Mouse (Mus musculus) heart, adult 8-10 months (tissue): ENCODE results near the gene Efna5. TPM values are rescaled to one million over a fixed set of nuclear protein-coding genes. Genes with fewer than 3 reads are reported as not detected.

Experiments
- DNase-seq: peaks from one replicate; pipeline ENCODE4 v3.0.0; 2022; ENCODE audit warnings: low spot score
- total RNA-seq, 4 experiments: library from RNA; stranded (reverse); gene quantifications; 2 replicates each; pipeline ENCODE4 v1.2.4; 2022

Efna5 gene
- total RNA-seq: 10 to 100 TPM; 17.4 to 20.1 (median 19.1) TPM

GRCm38 (mm10) chr17:62881176-62881790, at the start of gene Efna5:
Gene Efna5 (minus strand): TSS chr17:62881317.
- DNase-seq: no peak

GRCm38 (mm10) chr17:62915304-62915703, 34.2 kb upstream of the Efna5 start:
- DNase-seq: no peak

GRCm38 (mm10) chr17:62905692-62906445, 24.8 kb upstream of the Efna5 start:
- DNase-seq: no peak

DNA sequence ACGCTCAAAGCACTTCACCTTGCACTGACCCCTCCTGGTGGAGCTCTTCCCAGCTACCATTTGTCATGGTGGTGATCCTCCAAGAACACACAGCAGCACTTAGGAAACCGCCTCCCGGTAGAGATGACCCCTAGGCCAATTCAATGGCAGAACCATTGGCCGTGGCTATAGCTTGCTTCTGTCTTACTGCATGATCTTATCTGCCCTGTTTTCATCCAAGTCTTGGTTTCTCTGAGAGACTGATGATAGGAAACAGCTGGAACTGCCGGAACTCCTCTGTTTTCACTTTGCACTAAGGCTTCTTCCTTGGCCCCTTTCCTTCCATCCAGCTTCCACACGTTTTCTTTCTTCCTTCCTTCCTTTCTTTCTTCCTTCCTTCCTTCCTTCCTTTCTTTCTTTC, 17.9 kb upstream of the Efna5 start:
- DNase-seq: no peak

GRCm38 (mm10) chr17:62889991-62890390, 8.9 kb upstream of the Efna5 start:
- no peak for DNase-seq

DNA sequence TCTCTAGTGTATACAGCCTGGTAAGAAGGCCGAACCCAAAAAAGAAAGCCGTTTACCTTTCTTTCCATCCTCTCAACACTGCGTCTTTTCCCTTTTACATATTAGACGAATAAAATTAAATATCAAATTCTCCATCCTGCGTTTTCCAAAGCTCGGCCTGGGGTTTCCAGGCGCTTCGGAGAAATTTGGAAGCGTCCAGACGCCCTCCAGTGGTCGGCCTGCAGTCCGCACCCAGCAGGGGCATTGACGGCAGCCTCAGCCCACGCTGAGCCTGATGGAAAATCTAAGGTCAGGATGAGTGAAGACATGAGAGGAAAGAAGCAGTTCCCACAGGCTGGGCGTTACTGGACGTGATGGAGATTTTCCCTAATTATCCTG, 3.0 kb upstream of the Efna5 start:
- peak; percentile 68 for DNase-seq

DNA sequence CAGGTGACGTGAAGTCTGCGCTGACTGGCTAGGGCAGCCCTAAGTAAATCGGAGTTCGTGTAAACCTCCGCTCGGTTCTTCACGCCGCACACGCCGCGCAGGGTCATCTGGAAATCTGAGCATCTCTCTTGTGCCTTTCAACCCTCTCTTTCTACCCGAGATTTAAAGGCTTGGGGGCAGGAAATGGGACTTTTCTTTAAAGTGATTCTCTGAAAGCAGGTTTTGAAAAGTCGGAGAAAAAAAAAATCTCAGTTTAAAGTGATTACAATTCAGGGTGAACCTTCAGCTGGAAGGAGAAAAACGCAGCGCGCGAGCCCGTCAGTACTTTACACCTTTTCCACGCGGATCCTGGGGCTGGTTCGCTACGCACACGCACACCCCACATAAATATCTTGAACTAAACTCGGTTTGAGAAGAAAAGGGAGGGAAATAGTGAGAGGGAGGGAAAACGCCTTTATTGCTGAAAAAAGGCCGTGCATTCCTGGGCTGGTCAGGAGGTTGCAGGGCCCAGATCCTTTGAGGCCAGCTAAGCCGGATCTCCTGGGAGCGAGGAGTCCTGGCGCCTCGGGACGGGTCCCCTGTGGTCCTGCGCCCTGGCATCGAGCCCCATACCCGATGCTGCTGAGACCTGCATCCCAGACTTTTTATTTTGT, 2.5 kb upstream of the Efna5 start:
- no peak for DNase-seq

DNA sequence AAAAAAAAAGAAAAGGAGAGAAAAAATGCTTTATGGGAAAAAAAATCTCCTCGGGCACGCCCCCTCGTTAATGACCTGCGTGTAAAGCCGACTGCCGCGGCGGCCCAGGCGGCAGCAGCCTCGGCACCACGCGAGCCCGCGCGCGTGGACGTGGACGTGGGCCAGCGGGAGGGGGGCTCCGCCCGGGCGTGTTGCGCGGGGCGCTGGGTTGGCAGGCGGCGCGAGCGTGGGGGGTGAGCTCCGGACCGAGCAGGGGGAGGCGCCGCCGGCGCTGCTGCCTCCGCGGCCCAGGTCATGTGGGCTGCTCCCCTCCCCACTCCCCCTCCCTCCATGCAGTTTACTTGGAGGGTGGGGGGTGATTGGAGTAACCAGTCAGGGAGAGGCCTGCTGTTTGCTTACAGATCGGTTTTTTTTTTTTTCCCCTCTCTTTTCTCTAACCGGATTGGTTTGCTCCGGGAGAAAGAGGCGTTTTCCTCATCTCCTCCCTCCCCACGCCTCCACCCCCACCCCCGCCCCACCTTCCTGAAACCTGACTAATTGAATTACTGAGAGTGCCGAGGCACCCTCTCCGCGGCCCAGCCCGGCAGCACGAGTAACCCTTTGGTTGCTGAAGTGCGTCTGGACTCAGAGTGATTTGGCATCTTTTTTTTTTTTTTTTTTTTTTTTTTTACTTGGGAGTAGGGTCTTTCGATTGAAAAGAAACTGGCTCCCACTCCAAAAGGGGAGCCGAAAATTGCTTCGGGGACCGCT, 1.8 kb upstream of the Efna5 start:
- DNase-seq: peak; percentile 73

DNA sequence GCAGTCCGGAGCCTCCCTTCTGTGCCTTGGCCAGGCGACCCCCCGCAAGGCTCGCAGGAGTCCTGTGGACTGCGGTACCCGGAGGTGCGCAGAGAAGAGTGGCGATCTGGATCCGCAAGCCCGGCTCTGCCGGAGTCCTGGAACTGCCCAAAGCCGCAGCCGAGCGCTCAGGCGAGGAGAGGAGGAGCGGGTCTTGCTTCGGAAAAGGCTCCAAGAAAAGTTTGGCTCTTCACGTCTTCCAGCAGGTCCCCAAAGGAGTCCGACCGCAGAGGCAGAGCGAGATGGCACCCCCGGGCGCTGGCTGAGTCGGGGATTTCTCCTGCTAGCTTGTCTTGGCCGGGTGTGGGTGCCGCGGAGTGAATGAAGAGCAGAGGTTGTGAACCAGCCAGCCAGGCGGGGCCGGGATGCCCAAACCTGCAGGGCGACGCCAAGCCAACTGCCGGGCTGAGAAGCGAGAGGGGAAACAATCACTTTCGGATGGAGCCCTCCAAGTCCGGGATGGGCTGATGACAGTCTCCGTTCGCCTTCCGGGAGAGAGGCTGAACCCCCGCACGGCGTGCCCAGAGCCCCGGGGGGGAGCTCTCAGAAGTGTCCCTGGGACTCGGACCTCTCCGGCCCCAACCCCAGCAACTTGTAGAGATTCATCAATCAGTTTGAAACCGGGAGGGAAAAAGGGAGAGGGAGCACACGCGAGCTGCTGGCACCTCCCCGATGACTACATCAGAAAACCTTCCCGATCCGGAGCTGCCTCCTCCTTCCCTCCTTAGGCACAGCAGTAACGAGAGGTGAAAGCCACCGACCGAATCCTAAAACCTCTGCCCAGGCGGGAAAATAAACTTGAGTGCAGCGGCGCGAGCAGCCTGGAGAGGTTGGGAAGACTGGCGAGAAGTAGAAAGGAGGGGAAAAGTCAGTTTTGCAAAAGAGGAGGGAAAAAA, 941 bp upstream of the Efna5 start:
- DNase-seq: peak; percentile 33

DNA sequence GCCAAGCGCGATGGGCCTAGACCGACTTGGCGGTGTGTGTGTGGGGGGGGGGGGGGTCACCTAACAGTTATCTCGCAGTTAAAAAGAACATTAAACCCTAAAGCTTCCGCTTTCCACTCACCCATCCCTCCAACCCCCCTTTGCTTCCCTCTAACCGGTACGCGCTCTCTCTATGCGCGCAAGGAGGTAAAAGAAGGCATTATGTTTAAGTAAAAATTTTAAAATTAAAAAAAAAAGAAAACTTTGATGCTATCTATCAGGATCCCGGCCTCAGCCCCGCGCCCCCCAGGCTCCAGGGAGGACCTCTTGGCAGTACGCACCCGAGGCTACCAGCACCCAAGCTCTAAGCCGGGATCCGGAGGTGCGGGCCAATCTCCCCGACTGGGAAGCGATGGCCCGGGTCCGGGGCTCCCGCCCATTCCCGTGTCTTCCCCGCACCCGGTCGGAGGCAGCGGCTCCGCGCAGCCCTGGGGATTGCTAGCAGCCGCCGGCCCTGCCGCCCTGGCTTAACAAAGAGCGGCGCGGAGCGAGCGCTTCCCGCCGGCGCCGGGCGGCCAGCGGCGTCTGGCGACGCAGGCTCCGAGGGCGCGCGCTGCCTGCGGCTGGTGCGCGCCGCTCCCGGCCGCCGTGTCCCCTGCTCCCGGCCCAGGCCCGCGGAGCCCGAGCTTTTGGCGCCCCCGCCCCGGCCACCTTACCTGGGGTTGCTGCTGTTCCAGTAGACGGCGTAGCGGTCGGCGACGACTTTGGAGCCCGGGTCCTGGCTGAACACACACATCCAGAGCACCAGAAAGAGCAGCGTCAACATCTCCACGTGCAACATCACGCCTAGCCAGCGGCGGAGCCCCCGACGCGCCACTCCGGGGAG, 574 bp downstream of the Efna5 start:
- no peak for DNase-seq

- DNase-seq: no peak
These were observed 1.4 kb downstream of the Efna5 start for GRCm38 (mm10) chr17:62879526-62880310.

DNA sequence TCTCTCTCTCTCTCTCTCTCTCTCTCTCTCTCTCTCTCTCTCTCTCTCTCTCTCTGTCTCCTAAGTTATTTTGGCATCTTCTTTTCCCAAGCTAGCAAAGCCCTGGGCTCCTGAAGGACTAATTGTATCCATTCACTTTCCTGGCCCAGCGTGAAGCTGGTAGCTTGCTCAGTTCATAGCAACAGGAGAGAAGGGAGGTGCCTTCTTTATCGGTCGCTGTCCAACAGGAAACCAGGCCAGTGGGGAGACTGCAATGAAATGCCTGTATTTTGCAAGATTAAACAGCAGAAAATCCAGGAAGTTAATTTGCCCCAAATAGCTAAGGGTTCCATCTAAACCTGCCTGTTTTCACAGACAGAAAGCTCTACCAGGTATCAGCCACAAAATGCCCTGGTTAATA, 5.4 kb downstream of the Efna5 start:
- no peak for DNase-seq

DNA sequence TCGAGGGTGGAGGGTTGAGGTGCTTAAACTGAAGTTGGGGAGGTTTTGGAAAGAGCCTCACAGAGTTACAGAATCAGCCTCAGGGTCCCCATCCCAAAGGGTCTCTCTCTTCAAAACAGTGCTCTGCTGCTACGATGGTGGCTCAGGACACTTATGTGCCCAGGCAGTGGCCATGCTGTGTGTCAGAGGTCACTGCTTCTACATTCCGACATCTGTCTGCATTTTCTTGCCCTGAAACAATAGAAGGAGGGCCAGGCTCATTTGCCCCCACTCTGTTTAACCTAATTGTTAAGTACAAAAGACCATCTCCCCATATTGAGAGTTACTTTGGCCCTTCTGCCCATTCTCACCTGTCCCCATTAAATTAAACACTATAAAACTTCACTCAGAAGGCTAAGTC, 9.2 kb downstream of the Efna5 start:
- no peak for DNase-seq

DNA sequence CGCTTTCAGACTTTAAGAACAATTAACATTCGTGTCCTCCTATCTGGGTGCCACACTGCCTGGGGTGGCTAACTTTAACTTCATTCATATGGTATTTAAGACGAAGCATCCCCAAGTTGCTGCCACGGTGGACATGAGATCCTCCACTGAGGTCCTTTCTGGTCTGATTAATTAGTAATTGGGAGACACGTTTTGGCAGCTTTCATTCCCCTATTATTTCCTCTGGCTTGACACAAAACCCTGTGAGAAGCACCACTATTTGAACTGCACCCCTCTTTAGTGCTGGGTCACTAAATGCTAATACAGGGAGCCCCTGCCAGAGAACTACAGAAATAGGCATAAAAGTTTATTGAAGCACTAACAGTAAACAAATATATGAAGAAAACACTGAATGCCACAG, 9.9 kb downstream of the Efna5 start:
- DNase-seq: no peak

- DNase-seq: no peak
These were observed 10.7 kb downstream of the Efna5 start for GRCm38 (mm10) chr17:62870446-62870845.

DNA sequence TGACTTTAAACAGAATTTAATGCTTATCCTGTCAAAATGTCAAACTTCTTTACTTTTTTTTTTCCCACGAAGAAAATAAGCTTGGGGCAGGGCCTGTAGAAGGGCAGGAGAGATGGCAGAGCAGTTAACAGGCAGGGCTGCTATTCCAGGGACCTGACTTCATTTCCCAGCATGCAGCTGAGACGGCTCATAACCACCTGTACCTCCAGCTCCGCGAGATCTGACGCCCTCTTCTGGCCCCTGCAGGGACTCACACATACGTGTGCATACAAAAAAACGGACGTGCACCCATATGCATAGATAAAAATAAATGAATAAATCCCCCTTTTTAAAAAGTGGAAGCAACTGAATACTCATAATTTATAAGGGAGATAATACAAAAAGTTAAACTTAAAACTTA, 16.2 kb downstream of the Efna5 start:
- no peak for DNase-seq

- DNase-seq: no peak
These were observed 18.1 kb downstream of the Efna5 start for GRCm38 (mm10) chr17:62863004-62863403.

DNA sequence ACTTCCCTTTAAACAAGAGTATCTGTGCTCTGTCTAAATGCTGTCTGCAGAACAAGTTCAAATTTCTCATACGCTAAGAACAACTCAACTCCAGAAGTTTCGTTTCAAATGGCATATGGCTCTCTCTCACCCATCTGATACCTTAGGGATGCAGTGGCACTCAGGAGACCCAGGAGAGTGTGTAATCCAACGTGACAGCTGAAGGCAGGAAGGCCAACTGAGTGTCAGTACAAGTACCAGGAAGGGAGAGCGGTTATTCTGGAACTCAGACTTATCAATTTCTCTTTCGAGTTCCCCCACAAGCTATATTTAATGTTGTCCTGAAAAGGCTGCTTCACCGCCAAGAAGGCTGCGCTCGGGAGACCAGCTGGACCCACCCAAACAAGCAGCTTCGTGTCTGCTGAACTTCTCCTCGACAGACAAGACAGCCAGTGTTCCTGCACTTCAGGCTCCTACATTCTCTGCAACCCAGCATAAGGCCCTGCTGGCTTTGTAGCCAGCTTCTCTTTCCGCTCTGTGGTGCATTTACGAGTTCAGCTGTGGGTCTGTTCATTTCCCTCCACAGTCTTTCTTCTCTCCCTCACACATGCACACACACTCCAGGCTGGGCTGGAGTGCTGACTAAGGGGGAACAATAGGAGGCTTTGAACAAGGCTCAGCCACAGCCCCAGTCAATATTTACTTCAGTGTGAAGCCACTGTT, 18.7 kb downstream of the Efna5 start:
- DNase-seq: no peak

DNA sequence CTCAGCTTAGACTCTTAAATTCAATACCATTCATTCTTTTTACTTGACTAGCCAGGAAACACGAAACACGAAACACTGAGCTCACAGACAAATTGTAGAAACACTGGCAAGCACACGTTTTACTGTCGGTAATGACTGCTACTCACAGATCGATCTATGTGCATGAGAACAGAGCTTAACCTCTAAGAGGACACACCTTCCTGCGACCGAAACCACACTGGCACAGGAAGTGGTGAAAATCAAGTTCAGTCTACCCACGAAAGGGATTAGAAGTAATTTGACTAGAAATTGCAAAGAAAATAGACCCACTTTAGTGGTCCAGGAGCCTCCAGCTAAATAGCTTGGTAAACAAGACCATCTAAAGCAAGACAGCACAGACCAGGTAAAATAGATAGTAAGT, 23.8 kb downstream of the Efna5 start:
- DNase-seq: no peak
